Mouse (Mus musculus) liver (tissue): Measurements from ENCODE around the gene Sbk2.
A peak's percentile ranks its signal among the peaks of the same experiment; 100 is the strongest.
"Not testable (repeated sequence)": the region's sequence is repeated elsewhere in the genome, so short reads cannot be mapped to it uniquely, and the experiment has no call there.

Experiments
- DNase-seq: peaks from one replicate; pipeline ENCODE4 v3.0.0-alpha.2; 2020; ENCODE audit warnings: mixed read lengths

Sbk2 gene

DNA sequence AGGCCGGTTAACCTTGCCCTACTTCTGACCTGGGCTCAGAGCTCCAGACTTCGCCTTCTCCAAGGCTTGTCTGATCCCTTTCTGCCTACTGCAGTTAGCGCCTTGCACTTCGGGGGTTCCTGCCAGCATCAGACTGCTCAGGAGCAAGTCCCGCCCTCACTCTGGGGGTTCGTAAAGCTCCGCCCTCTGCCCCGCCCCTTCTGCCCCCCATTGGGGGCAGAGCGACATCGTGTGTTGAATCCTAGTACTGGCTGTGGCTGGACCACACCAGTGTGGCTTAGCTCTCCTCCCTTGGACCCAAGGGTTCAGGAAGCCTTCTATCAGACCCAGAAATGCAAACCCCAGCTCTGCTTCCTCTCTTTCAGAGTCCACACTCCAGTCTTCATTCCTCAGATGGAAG, at the start of gene Sbk2:
Gene Sbk2, minus strand, starts transcription at position 135 of the 400 bp plus-strand sequence.
- DNase-seq, result peak; percentile 78

DNA sequence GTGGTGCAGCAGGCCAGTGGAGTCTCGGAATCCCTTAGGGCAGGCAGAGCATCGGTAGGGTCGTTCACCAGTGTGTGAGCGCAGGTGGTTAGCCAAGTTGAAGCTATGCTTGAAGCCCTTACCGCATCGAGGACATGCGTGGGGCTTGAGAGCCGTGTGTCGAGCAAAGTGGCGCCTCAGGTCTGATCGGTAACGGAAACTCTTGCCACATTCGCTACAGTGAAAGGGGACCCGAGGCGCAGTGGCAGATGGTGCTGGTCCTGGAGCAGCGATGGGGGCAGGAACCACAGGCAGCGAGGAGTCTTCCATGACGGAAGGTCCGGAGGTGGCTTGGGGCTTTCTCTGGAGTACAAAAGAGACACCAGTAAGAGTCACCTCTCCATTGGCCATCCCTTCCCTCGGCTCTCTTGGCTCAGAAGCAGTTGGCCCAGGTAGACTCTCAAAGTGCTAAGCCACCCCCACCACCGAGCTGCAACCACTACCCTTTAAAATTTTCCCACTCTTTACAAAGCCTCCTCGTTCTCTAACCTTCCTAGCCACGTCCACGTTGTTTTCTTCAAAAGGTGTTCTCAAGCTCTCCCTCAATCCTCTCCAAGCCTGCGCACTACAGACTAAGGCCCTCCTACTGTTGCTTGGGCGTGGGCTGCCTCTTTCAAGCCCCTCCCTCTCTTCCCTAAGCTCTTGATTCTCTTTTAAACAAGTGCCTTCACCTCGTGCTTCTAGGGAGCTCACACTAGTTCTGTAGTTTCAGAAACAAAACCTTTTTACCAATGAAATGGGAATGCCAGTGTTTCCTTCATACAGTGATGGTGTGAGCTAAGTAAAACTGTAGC, 48.7 kb upstream of the Sbk2 start:
- no peak for DNase-seq

DNA sequence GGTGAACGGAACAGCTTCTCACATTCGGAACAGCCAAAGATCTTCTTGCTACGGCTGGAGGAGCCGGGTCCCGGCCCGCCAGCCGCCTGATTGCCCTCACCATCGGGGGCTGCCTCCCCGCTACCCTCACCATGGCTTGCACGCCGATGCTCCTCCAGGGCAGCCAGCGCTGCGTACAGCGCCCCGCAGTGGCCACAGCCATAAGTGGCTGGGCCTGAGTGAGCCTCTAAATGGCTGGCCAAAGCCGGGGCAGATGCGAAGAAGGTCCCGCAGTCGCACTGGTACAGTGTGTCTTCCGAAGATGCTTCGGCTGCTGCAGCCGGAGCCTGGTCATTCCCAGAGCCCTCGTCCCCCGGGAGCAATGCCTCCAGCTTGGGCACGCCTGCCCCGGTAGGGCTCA, 44.0 kb upstream of the Sbk2 start:
- DNase-seq, result no peak

- not testable (repeated sequence) for DNase-seq
Observed at GRCm38 (mm10) chr7:5002876-5003275, 38.7 kb upstream of the Sbk2 start.

GRCm38 (mm10) chr7:4999876-5000275, 35.7 kb upstream of the Sbk2 start:
- DNase-seq, result no peak

DNA sequence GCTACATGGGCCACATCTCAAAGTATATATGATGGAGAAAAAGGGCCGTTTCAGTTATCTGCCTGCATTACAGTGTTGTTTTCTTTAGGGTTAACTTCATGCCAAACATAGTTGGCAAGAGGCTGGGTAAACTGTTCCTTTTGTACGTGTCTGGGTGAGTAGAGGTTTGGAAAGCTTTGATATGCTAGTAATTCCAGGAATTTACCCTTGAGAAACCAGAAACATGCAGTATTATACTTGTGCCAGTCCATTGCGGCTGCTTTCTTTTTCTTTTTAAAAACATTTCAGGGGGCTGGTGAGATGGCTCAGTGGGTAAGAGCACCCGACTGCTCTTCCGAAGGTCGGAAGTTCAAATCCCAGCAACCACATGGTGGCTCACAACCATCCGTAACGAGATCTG, 32.7 kb upstream of the Sbk2 start:
- no peak for DNase-seq

- peak; percentile 81 for DNase-seq
Observed at GRCm38 (mm10) chr7:4996003-4996895, 32.0 kb upstream of the Sbk2 start, which contains the start of gene Zfp579. Gene Zfp579, minus strand, starts transcription at chr7:4996158.

DNA sequence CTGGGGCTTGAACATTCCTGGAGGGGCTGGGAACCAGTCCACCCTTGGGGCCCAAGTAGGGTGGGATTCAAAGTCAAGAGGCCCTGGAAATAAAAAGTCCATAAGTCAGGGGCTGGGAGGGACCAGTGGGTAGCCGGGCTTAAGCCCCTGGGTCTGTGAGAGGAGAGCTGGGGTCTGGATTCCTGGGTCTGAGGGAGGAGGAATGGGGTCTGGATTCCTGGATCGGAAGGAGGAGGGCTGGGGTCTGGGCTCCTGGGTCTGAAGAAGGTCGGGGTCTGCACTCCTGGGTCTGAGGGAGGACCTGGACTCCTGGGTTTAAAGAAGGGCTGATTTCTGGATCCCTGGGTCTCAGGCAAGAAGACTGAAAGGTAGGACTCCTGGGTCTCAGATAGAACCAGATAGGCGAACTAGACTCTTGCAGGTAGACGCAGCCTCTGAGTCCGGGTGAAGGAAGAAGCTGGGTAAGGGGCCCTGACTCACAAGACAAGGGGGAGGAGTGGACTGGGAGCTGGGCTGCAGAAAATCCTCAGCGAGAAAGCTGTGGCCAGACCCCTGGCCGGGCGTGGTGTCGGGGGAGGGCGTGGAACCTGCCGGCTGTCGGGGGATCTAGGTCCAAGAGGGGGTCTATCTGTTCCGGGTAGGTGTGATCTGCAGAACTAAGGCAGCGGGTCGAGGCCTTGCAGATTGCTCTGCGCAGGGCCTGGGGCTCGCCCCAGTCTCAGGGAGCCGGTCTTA, 31.2 kb upstream of the Sbk2 start:
- DNase-seq, result no peak

GRCm38 (mm10) chr7:4993999-4994788, 30.0 kb upstream of the Sbk2 start:
- DNase-seq, result no peak

- DNase-seq, result no peak
Observed at GRCm38 (mm10) chr7:4993347-4993998, 29.3 kb upstream of the Sbk2 start.

DNA sequence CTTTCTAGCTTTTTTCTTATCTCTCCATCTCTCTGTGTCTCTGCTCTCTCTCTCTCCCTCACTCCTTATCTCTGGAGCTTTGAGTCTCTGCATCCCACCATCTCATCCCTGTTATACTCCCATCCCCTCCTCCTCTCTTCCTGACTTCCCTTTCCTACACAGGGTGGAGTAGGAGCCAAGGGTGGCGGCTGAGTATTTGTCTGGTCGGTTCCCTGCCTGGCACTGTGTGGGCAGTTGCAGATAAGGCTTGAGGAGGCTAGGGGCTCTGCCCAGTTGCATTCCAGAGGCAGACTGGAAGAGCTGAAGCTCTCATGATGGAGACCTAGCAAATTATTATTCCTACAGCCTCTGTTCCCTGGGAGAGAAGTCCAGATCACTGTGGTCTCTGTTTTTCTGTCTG, 24.0 kb upstream of the Sbk2 start:
- no peak for DNase-seq

GRCm38 (mm10) chr7:4976832-4977231, 12.6 kb upstream of the Sbk2 start:
- DNase-seq, result no peak

- no peak for DNase-seq
Observed at GRCm38 (mm10) chr7:4975455-4975854, 11.2 kb upstream of the Sbk2 start.

GRCm38 (mm10) chr7:4972321-4973047, 8.3 kb upstream of the Sbk2 start:
- DNase-seq, result no peak

GRCm38 (mm10) chr7:4971710-4972109, 7.5 kb upstream of the Sbk2 start:
- no peak for DNase-seq

DNA sequence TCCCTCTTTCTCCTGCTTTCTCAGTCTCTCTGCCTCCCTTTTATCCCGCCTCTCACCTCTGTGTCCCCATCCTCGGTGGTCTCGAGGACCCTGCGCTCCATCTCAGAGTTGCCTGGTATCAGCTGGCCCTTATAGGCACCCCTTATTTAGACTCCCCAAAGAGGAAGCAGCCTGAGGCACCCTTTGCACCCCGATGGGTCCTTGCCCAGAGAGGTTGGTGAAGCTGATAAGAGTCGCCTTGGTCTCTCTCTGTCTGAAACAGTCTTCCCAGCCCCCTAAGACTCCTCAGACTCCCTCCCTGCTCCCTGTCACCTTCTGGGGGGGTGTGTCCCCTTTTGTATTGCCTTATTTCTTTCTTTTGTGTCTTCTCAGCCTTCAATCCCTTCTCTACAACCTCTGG, 6.9 kb upstream of the Sbk2 start, which contains the start of gene Sbk3:
Gene Sbk3, minus strand, starts transcription at position 101 of the 400 bp plus-strand sequence.
- no peak for DNase-seq

DNA sequence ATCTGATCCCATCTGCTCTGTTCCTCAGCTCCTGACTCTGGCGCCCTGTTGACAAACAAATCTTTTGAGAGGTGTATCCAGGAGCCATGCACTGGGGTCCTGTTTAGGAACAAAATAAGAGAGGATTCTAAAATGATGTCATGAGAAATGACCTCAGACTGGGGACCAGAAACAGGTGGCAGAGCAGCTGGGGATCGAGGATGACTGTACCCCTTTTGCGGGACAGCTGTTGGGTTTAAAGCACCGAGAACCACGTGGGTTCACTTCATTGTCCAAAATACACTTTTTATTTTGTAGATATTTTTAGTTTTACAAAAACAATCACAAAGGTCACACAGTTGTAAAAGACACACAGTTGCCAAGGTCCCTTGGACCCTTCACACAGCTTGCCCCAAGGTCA, 782 bp upstream of the Sbk2 start:
- DNase-seq, result no peak

DNA sequence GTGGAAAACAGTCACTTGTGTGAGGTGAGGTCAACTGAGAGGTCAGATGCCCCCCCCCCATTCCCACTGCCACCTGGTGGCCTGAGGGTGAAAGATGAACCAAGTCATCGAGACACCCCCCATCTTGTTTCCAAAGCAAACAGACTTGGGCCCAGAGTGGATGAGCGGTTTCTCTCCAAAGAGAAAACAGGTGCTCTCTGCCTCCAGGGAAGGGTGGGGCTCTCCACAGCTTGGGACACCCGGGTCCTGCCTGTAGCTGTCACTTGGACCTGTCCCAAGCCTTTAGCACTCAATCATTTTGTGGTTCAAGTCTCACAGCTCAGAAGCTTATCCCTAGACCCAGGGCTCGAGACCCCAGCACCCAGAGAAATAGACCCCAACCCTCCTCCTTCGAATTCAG, 679 bp downstream of the Sbk2 start:
- DNase-seq, result no peak

- DNase-seq, result no peak
Observed at GRCm38 (mm10) chr7:4957361-4957760, 6.8 kb downstream of the Sbk2 start.

DNA sequence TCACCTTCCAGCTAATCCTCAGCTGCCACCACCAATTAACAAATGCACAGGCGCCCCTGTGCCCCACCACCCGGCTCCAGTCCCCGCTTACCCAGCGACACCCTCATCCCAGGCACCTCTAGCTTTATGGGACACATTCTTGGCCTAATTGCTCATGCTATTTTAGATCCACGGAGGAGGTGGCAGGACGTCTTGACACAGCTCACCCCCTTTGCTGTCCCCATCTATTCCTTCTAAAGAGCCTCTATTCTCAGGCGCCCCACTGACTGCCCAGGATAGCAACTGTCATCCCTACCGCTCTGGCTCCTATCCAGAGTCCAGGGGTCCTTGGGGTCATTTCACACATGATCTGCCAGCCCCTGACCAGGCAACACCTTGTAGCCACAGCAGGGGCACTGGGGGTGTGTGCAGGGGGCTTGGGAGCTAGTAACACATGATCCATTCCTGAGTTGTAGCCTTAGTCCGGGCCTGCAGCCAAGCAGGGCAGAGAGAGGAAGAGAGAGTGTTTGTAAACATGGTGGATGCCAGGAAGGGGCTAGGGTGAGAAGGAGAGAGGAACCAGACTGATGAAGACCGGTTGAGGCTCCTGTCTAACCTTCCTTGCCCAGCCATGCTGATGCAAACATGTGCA, 10.3 kb downstream of the Sbk2 start:
- DNase-seq, result no peak
